Mouse (Mus musculus): ENCODE measurements around the gene G3bp1.

GRCm38 (mm10) chr11:55496158-55496557, 26.7 kb downstream of the G3bp1 start:
- TF ChIP-seq CTCF (IDR thresholded peaks at IDR 0.05; ENCODE audit: insufficient read depth, low read length), result no peak
- TF ChIP-seq POLR2A (IDR thresholded peaks at IDR 0.05; ENCODE audit: borderline replicate concordance, extremely low read depth, low read depth, low read length), result no peak
